Mouse (Mus musculus): ENCODE measurements around the gene Pde5a. TPM values are rescaled to one million over a fixed set of nuclear protein-coding genes. Genes with fewer than 3 reads are reported as not detected.

The Pde5a gene
- polyA plus RNA-seq, 1 experiment from 2014 or later: 57.4 TPM

DNA sequence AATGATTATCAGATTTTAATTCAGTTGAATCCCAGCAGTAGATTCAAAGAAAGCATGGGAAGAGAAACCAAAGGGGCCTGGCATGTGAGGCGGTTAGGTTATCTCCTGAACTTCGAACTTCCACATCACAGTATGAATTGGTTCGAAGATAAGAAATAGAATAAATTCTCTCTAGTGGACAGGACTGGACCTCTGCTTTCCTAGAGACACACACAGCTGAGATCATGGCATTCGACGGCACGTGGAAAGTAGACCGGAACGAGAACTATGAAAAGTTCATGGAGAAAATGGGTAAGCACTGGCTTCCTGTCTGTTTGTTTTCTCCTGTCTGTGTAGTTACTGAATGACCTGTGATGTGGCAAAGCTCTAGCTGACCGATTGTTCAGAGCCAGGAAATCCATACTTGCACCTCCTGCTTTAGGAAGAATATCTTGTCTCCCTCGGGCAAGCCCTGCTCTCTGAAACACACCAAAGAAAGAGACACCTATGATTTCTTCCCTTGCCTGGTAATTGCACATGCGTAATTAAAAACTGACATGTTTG, 166.5 kb downstream of the Pde5a start:
- H3K4me3 ChIP-seq (ENCODE audit: low read depth, low read length): no peak overlapping the region
- no peaks in the 10 kb centered on the region for H3K9me3 ChIP-seq (ENCODE audit: low read depth, low read length)
- DNase-seq (no peak), ATAC-seq (ENCODE audit: insufficient read depth) (no peak)
- TF ChIP-seq CTCF (IDR thresholded peaks at IDR 0.05; ENCODE audit: low read depth): no peak
- no peaks in the 10 kb centered on the region for H3K36me3 ChIP-seq (ENCODE audit: insufficient read depth)
- H3K27me3 ChIP-seq (ENCODE audit: insufficient read depth, low read length): no peaks in the 10 kb centered on the region
- H3K9ac ChIP-seq: no peak overlapping the region
- no peak overlapping the region for H3K4me2 ChIP-seq
- H3K27ac ChIP-seq (ENCODE audit: low read depth): no peak overlapping the region
- whole genome bisulfite sequencing: 57% methylated on average over 11 of the region's 11 CpGs
- no peaks in the 10 kb centered on the region for H3K4me1 ChIP-seq (ENCODE audit: insufficient read depth)

DNA sequence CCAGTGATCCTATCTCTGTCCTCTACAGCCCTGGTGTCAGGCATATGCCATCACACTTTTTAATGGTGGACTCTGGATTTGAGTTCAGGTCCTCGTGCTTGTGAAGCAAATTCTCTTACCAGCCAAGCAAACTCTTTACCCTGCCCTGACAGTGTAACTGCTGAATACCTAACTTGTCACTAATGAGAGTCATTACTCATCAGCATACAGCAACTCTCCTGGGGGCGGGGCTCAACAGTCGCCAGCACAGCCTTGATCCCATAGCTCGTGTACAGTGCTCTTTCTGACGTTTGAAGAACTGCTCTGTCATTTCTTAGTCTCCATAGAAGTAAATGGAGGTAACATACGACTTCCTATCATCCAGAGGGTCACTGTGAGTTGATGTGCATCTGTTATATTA, 169.5 kb downstream of the Pde5a start:
- DNase-seq (no peak), ATAC-seq (ENCODE audit: insufficient read depth) (no peak)
- H3K4me3 ChIP-seq (ENCODE audit: low read depth, low read length): no peak overlapping the region
- no peak overlapping the region for H3K4me2 ChIP-seq
- no peak overlapping the region for H3K9ac ChIP-seq
- no peaks in the 10 kb centered on the region for H3K27me3 ChIP-seq (ENCODE audit: insufficient read depth, low read length)
- H3K4me1 ChIP-seq (ENCODE audit: insufficient read depth): no peaks in the 10 kb centered on the region
- H3K36me3 ChIP-seq (ENCODE audit: insufficient read depth): no peaks in the 10 kb centered on the region
- 51% methylated on average over 6 of the region's 6 CpGs for WGBS
- no peak for TF ChIP-seq CTCF (IDR thresholded peaks at IDR 0.05; ENCODE audit: low read depth)
- H3K27ac ChIP-seq (ENCODE audit: low read depth): no peak overlapping the region
- H3K9me3 ChIP-seq (ENCODE audit: low read depth, low read length): no peaks in the 10 kb centered on the region

DNA sequence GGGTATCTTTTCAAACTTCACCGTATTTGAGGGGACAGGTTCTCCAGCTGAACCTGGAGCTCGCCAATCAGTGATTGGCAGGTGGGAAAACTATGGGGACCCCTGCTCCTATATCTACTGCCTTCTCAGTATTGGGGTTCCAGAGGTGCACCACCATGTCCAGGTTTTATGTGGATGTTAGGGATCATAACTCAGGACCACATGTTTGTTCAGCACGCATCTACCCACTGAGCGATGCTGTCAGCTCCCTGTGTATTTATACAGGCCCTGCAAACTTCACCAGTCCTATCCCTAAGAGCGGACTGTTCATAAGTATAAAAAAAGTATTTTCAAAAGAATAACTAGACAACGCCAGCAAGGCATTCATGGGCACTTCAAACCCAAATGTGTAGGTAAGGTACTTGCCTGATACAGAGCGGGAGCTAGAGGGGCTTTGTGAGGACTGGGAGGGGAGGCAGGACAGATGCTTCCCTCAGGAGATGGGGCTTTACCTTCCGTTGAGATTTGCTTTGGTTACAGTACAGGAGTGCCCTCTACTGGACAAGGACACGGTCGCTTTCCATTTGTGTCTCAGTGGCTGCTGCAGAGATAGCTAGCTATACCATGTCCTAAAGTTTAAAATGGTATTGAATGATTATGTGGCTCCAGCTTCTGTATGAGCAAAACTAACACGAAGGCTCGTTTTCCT, 175.1 kb downstream of the Pde5a start:
- peak; percentile 90 for DNase-seq
- H3K4me1 ChIP-seq (ENCODE audit: insufficient read depth): no peaks in the 10 kb centered on the region
- 39% methylated on average over 12 of the region's 12 CpGs for WGBS
- no peak overlapping the region for H3K27ac ChIP-seq (ENCODE audit: low read depth)
- no peaks in the 10 kb centered on the region for H3K36me3 ChIP-seq (ENCODE audit: insufficient read depth)
- TF ChIP-seq CTCF (IDR thresholded peaks at IDR 0.05; ENCODE audit: low read depth): peak; percentile 87
- H3K9ac ChIP-seq: no peak overlapping the region
- H3K4me3 ChIP-seq (ENCODE audit: low read depth, low read length): no peak overlapping the region
- no peak overlapping the region for H3K4me2 ChIP-seq
- H3K9me3 ChIP-seq (ENCODE audit: low read depth, low read length): no peaks in the 10 kb centered on the region
- ATAC-seq (ENCODE audit: insufficient read depth): peak; percentile 56; the same call in 1 of the 2 replicates
- no peaks in the 10 kb centered on the region for H3K27me3 ChIP-seq (ENCODE audit: insufficient read depth, low read length)

DNA sequence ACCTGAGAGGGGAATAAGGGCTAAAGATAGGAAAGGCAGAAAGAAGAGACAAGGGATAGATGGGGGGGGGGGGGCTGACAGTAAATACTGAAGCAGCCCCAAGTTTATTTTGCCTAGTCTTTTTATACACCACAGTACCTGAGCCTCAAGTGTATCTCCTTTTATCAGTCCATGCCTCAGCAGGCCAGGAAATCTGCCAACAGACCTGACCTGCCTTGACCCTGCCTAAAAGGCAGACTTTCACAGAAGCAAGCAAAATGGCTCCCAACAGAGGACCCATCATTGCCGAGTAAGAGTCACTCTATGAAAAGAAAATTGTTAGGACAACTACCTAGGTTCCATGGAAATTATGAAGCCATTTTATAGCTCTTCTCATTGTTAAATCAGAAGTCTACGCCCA, 179.1 kb downstream of the Pde5a start:
- TF ChIP-seq CTCF (IDR thresholded peaks at IDR 0.05; ENCODE audit: low read depth): no peak
- H3K4me1 ChIP-seq (ENCODE audit: insufficient read depth): no peaks in the 10 kb centered on the region
- no peak for ATAC-seq (ENCODE audit: insufficient read depth)

More for the DNA sequence above, 179.1 kb downstream of the Pde5a start:
- Histone ChIP-seq H3K4me2 (no peak overlapping the region), H3K9me3 (ENCODE audit: low read depth, low read length) (no peaks in the 10 kb centered on the region), H3K27me3 (ENCODE audit: insufficient read depth, low read length) (no peaks in the 10 kb centered on the region), H3K4me3 (ENCODE audit: low read depth, low read length) (no peak overlapping the region), H3K27ac (ENCODE audit: low read depth) (no peak overlapping the region), H3K9ac (no peak overlapping the region), H3K36me3 (ENCODE audit: insufficient read depth) (no peaks in the 10 kb centered on the region)
- no peak for DNase-seq
- 85% methylated on average over 2 of the region's 2 CpGs for WGBS

Other genes with a start within 250 kb of the Pde5a start
- gene Fnbp1l, start 109.2 kb upstream of the Pde5a start, polyA plus RNA-seq (2014; fragmentation: Nextera tagmentation; extraction: Ambion mirVana): 51.9 and 56.3 TPM in 2 replicates
- gene Fabp2, start 166.1 kb downstream of the Pde5a start, polyA plus RNA-seq (2014; fragmentation: Nextera tagmentation; extraction: Ambion mirVana): not detected in 2 replicates
- not detected in 2 replicates for gene Gm10959, start 190.4 kb downstream of the Pde5a start, polyA plus RNA-seq (2014; fragmentation: Nextera tagmentation; extraction: Ambion mirVana)
- 81.0 and 88.5 TPM in 2 replicates for gene 1810037I17Rik, start 195.3 kb downstream of the Pde5a start, polyA plus RNA-seq (2014; fragmentation: Nextera tagmentation; extraction: Ambion mirVana)

Data from lung, embryonic 14.5 days (tissue).